Mouse (Mus musculus) embryonic stem cell, embryonic (primary cell): ENCODE measurements at regions not wholly inside any gene's neighbourhood (a gene's known extent, or its start where the extent isn't known, plus 50 kb on each side); places are given as distances from the start of the nearest gene placed in this dataset.

Experiments
- CTCF ChIA-PET, 4 experiments: fragments of 300-600 bp in 2 of 4; fragments of 350-600 bp in 2 of 4; sonication (Branson Sonifier 250); formaldehyde crosslinking; loops; one replicate each; lab custom pipeline; 2022; ENCODE audit warnings: inconsistent platforms in 2 of 4; lab: Charles Lee
- POLR2A ChIA-PET, 4 experiments: fragments of 300-600 bp in 2 of 4; fragments of 350-600 bp in 2 of 4; sonication (Branson Sonifier 250); formaldehyde crosslinking; loops; one replicate each; lab custom pipeline; 2022; ENCODE audit warnings: antibody characterized with exemption in 4 of 4, inconsistent platforms in 1 of 4; lab: Charles Lee

- CTCF ChIA-PET: no interaction called here
- POLR2A ChIA-PET: no interaction called here
Measured at GRCm38 (mm10) chr2:124718985-124719384, 348.9 kb upstream of the Slc24a5 start.

DNA sequence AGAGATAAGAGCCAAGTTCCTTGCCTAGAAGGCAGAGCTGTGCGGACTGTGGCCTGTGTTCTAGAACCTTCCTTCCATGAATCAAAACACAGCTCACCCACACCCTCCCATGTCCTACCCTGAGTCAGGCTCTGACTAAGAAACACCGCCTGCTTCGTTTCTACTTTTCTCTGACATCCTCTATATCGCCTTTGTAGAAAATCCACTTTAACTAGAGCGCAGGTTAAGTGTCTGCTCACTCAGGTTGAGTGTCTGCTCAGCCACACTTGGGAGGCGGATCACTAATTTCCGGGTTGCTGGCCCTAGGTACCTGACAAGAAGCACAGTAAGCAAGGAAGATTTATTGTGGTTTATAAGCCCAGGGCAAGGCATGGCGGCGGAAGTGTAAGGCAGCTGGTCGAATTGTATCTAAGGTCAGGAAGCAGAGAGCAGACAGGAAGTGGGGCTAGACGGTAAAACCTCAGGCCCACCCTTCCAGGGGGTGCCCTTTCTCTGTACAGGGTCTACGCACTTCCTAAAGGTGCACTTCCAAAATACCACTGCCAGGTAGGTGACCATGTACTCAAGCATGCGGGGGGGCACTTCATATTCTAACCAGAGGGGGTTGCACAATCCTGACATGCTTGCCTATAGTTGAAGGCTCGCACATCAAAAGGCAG is 348.0 kb upstream of the Slc24a5 start:
- POLR2A ChIA-PET: no interaction called here
- CTCF ChIA-PET: no interaction called here

DNA sequence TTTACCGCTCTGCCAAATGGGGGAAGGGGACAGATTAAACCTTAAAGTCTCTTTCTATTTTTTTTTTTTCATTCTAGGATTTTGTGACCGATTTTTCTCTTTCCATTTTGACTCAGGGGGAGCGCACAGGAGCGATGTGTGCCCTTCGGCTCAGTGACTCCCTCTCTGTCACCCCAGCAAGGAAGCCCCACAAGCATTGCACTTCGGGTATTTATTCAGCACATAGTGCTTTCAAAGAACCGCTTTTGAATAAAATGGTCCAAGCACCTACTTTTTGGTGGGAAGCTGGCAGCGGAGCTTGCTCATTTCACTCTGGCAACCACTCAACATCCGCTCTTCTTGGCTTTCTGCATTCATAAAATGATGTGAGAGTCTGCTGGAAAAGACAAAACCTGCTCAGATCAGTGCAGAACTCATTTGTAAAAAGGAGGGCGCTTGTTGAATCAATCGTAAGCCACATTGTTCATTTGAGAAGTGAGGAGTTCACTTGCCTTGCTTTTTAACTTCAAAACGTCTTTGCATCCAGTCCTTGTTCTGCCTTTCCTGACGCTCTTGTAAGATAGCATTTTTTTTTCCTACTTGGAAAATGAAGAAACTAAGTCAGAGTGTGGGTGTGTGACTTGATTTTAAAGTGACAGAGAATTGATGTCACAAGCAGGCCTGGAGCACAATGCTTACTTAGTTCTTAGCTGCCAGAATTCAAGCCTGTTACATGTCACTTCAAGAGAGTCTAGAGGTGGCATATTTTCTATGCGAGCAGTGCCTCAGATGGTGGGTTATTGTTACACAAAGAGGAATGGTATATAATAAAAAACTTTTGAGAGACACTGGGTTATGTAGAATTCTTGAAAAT is 347.1 kb upstream of the Slc24a5 start:
- ChIA-PET CTCF (no interaction called here), POLR2A (interaction anchor here in 1 of 4 experiments (0.6 kb wide), 1 partner anchor 96 kb away, joined by 3 read pairs; no protein-coding TSS in a partner anchor)

- ChIA-PET POLR2A (no interaction called here), CTCF (no interaction called here)
Measured at GRCm38 (mm10) chr2:124724171-124724570, 343.8 kb upstream of the Slc24a5 start.

DNA sequence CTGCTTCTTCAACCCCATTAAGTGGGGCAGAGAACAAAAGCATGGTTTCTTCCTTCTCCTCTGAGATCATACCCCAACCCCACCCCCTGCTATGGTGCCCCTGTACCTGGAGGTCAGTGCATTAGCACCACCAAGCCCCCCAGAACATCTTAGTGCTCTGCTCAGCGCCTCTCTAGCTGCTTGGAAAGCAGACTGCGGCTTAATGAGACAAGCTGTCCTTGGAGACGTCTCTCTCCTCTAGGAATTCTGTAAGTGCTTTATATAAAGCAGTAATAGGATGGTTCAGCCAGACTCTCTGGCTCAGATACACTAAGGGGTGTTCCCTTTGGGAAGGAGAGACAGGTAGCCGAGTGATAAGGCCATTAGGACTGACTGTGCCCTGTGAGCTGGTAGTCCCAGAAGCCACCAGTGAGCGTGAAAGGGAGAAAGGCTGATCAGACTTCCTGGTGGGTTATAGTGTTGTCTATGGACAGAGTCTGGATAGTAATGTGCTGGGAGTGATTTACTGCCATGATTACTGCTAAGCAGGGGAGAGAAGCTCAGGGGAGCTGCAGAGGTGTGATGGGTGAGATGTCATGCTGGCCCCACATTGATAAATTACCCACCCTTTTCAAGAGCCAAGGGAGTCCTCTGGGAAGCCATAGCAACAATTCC is 343.0 kb upstream of the Slc24a5 start:
- POLR2A ChIA-PET: no interaction called here
- CTCF ChIA-PET: no interaction called here

DNA sequence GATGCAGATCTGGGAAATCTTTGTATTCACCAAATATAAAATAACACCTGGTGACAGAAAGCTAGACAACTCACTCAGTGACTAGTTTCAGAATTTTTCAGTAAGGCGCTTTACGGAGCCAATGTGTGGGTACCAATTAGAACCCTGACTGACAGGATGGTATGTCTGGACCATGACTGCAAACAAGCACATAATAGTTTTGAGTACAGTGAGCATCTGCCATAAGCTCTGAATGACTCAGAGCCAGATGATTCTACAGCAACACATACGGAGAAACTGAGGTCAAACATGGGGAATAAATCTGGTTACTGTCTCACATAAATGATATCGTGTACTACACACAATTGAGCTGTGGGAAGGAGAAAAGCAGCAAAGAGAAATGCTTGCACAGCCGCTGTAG is 339.9 kb upstream of the Slc24a5 start:
- POLR2A ChIA-PET: interaction anchor here in 1 of 4 experiments (0.6 kb wide), 1 partner anchor 11 kb away, joined by 3 read pairs; no protein-coding TSS in a partner anchor
- CTCF ChIA-PET: no interaction called here

DNA sequence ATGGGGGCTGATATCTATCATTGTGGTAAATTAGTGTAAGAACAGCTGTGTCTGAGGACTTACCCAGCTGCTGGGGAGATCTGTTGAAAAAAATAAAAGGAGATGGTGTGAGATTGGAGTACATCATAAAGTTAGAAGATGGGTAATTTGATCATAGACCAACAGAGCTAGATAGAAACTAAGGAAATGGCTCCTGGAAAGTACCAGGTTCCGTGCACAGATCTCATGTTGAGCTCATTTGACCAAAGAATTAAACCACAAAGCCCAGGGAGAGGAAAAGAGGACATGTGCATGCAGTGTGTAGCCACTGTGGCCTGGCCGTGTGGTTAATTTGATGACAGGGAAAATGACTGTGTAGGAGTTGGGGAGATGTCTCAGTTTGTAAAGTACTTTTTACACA is 335.3 kb upstream of the Slc24a5 start:
- ChIA-PET POLR2A (no interaction called here), CTCF (no interaction called here)

DNA sequence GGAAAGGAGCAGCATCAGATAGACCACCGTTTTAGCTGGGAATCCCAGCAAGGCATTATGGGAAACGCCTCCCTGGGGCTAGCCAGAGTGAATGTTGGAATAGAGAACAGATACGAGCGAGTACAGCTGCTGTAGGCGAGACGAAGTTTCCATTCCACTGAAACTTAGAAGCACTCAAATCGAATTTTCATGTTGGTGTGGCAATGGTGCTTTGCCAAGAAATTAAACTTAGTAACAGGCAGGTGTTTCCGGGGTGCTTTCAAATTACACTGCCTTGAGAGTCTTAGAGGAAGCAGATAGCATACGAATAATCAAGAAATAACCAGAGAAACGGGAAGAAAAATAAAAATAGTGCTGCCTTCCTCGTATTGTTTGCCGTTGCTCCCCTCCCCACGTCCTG is 327.1 kb upstream of the Slc24a5 start:
- POLR2A ChIA-PET: no interaction called here
- CTCF ChIA-PET: no interaction called here

DNA sequence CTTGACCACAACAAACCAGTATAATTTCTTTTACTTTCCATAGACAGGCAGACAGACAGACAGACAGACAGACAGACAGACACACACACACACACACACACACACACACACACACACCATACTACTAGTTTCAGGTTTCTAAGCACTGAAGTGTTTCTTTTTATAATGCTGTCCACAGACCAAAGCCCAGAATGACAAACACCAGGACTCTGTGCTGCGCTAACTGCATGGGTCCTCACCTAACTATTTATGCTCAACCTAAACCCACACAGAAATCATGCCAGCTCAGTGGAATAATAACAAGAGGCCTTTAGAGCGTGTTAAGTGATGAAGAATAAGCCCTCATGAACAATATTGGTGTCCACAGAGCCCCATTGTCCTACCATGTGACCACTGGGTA is 325.0 kb upstream of the Slc24a5 start:
- CTCF ChIA-PET: no interaction called here

GRCm38 (mm10) chr2:124745045-124745444 is 322.9 kb upstream of the Slc24a5 start:
- POLR2A ChIA-PET: no interaction called here
- CTCF ChIA-PET: no interaction called here

More for the DNA sequence above, 325.0 kb upstream of the Slc24a5 start:
- POLR2A ChIA-PET: no interaction called here

GRCm38 (mm10) chr2:124747119-124747518 is 320.8 kb upstream of the Slc24a5 start:
- POLR2A ChIA-PET: no interaction called here
- CTCF ChIA-PET: interaction anchor here in 1 of 4 experiments (0.5 kb wide), 1 partner anchor 96 kb away, joined by 3 read pairs; no protein-coding TSS in a partner anchor

DNA sequence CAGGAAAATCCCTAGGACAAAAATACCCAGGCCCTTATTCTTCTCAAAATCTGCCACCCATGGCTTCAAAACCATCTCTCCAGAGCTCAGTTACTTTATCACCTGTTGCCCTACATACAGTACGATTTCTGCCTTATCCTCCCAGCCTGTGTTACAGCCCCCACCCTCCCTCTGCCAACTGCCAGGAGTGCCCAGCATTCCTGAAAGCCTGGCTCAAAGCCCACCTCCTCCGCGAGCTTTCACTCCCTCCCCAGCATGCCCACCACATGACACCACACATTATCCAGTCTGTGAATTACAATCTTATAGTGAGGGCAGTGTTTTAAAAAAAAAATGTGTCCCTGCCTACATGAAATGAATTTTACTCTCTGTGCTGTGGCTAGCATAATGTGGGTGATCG is 320.3 kb upstream of the Slc24a5 start:
- POLR2A ChIA-PET: no interaction called here
- CTCF ChIA-PET: interaction anchor here in 1 of 4 experiments (0.6 kb wide), 1 partner anchor 346 kb away, joined by 3 read pairs; no protein-coding TSS in a partner anchor

GRCm38 (mm10) chr2:124751832-124752231 is 316.1 kb upstream of the Slc24a5 start:
- CTCF ChIA-PET: no interaction called here
- POLR2A ChIA-PET: no interaction called here

DNA sequence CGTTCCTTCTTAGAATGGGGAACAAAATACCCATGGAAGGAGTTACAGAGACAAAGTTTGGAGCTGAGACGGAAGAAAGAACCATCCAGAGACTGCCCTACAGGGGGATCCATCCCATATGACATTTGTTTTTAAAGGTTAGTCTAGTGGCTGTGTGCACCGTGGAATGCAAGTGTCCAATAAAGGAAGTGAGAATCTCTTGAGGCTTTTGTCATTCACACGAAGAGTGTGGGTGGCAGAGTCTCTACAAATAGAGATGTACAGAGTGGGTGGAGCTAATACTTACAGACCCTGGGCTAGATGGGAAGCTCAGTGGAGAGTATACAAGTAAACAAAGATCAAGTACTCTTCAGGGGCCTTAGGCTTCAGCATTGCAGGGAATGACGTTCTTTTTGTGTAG is 314.2 kb upstream of the Slc24a5 start:
- CTCF ChIA-PET: no interaction called here

DNA sequence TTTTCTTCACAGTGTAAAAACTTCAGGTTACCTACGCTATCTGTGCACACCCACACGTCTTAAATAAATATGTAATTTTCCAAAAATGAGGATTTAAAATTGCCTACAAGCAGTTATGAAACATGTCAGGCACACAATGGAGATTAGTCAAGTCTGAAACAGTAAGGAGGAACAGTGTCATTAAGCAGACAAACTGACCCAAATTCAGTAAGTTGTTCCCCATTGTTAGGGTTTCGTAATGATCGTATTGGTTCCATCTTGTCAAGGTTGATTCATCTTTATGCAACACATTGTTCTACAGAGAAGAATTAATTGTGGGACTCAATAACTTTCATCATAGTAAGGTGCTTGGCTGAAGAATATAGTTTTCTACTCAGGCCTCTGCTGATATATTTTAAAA is 312.7 kb upstream of the Slc24a5 start:
- ChIA-PET CTCF (no interaction called here), POLR2A (no interaction called here)

More for the DNA sequence above, 314.2 kb upstream of the Slc24a5 start:
- POLR2A ChIA-PET: interaction anchor here in 1 of 4 experiments (0.6 kb wide), 1 partner anchor 10 kb away, joined by 6 read pairs; no protein-coding TSS in a partner anchor

DNA sequence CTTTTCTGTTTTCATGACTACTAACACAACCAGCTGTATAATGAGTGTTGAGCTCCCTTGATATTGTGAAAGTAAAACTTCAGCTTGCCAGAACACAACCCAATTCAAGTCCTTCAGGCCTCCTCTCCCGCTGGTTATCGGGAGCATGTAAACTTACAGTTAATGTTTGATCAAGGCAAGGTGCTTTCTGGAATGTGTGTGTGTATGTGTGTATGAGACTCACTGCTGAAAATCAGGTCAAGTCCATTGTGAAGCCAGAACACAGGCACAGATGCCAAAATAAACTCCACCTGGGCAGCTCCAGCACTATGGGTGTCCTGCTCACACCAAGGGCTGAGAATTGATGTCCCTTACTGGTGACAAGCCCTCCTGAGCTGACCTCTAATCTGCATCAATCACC is 308.9 kb upstream of the Slc24a5 start:
- CTCF ChIA-PET: no interaction called here
- POLR2A ChIA-PET: no interaction called here

GRCm38 (mm10) chr2:124763650-124764049 is 304.3 kb upstream of the Slc24a5 start:
- POLR2A ChIA-PET: no interaction called here
- CTCF ChIA-PET: no interaction called here

- ChIA-PET CTCF (no interaction called here), POLR2A (no interaction called here)
Measured at GRCm38 (mm10) chr2:124764186-124764910, 303.6 kb upstream of the Slc24a5 start.

DNA sequence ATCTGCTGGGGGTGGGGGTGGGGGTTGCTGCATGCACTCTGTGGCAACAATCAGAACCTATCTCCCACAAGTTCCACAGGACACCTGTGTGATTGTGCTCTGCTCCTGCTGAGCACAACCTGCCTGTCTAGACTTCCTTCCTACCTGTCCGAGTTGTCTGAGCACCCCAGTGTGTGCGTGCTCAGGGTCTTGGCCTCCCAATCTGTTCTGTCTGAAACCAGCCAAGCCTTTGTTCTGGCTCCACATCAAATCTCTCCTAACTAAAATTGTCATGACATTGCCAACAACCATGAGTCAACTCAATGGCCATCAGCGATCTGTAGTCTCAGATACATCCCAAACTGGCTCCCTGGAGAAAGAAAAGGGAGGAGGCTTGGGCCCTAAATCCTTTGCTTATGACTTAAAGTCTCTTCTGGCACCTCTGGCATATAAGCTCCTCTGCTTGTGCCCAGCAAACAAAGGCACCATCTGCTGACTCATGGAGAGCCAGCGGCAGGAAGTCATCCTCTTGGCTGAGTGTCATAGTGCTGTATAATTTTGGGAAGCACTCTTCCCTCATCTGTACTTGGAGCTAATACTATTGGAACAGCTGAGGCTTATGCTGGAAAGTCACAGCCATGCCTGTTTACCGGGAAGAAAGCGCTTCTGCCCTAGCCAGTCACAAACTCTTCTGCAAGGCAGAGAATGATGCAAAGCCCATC is 298.5 kb upstream of the Slc24a5 start:
- CTCF ChIA-PET: interaction anchor here in 1 of 4 experiments (0.5 kb wide), 1 partner anchor 56 kb away, joined by 3 read pairs; no protein-coding TSS in a partner anchor

More for the DNA sequence above, 298.5 kb upstream of the Slc24a5 start:
- POLR2A ChIA-PET: no interaction called here
